Mouse (Mus musculus) midbrain, embryonic 10.5 days (tissue): ENCODE measurements around the gene Thbs4. TPM values are rescaled to one million over a fixed set of nuclear protein-coding genes. Genes with fewer than 3 reads are reported as not detected.

ENCODE experiments used
- DNase-seq: peaks from one replicate; pipeline ENCODE4 v3.0.0-alpha.2; 2017; ENCODE audit warnings: low spot score
- H3K27ac ChIP-seq: fragments of 300-500 bp; sonication (generic); replicated peaks from 2 replicates; pipeline ENCODE4 v1.5.1; 2016; ENCODE audit warnings: mild to moderate bottlenecking
- H3K27me3 ChIP-seq: fragments of 300-500 bp; sonication (generic); 2 replicates; pipeline ENCODE4 v1.6.1; 2016; ENCODE audit warnings: low read depth, mild to moderate bottlenecking; ENCODE audit not compliant: poor library complexity, severe bottlenecking
- H3K36me3 ChIP-seq: fragments of 300-500 bp; sonication (generic); 2 replicates; pipeline ENCODE4 v1.6.1; 2016; ENCODE audit warnings: mild to moderate bottlenecking, moderate library complexity
- H3K4me1 ChIP-seq: fragments of 300-500 bp; sonication (generic); 2 replicates; pipeline ENCODE4 v1.6.1; 2016
- H3K4me3 ChIP-seq: fragments of 300-500 bp; sonication (generic); 2 replicates; pipeline ENCODE4 v1.5.1; 2016; ENCODE audit warnings: mild to moderate bottlenecking, moderate library complexity
- H3K9me3 ChIP-seq: fragments of 300-500 bp; sonication (generic); replicated peaks from 2 replicates; pipeline ENCODE4 v1.6.1; 2016; ENCODE audit warnings: mild to moderate bottlenecking
- WGBS: fragments of 180-500 bp; shearing (Covaris S2); methylation state at CpG from one replicate; pipeline ENCODE4 v1.1.7; 2016; 5-methylcytosine and 5-hydroxymethylcytosine counted together
- polyA plus RNA-seq: library from polyadenylated mRNA; unstranded; fragments of >200 nt; fragmentation: Nextera tagmentation; extraction: Ambion mirVana; gene quantifications from 2 replicates; pipeline ENCODE4 v1.2.1, GENCODE M21; 2016

The Thbs4 gene
- polyA plus RNA-seq, 1 experiment from 2014 or later = 1.5 TPM

- H3K27me3 ChIP-seq = no peaks in the 10 kb centered on the region
- H3K27ac ChIP-seq = no peak overlapping the region
- H3K36me3 ChIP-seq = no peaks in the 10 kb centered on the region
- 43% methylated on average over 9 of the region's 9 CpGs for WGBS
- H3K4me3 ChIP-seq = no peak overlapping the region
- no peaks in the 10 kb centered on the region for H3K9me3 ChIP-seq
- peak; percentile 48 for DNase-seq
- H3K4me1 ChIP-seq = peaks cover 16% of the 10 kb centered on the region
These were observed 61.4 kb downstream of the Thbs4 start for GRCm38 (mm10) chr13:92733252-92733651.

GRCm38 (mm10) chr13:92732836-92733235, 61.8 kb downstream of the Thbs4 start:
- H3K27me3 ChIP-seq = no peaks in the 10 kb centered on the region
- H3K9me3 ChIP-seq = no peaks in the 10 kb centered on the region
- no peak overlapping the region for H3K27ac ChIP-seq
- DNase-seq = no peak
- H3K4me3 ChIP-seq = no peak overlapping the region
- peaks cover 16% of the 10 kb centered on the region for H3K4me1 ChIP-seq
- WGBS = 84% methylated on average over 5 of the region's 5 CpGs
- H3K36me3 ChIP-seq = no peaks in the 10 kb centered on the region

GRCm38 (mm10) chr13:92731811-92732210, 62.8 kb downstream of the Thbs4 start:
- H3K4me1 ChIP-seq = peaks cover 11% of the 10 kb centered on the region
- 83% methylated on average over 6 of the region's 6 CpGs for WGBS
- no peaks in the 10 kb centered on the region for H3K27me3 ChIP-seq
- no peak for DNase-seq
- no peak overlapping the region for H3K4me3 ChIP-seq
- no peaks in the 10 kb centered on the region for H3K36me3 ChIP-seq
- no peak overlapping the region for H3K27ac ChIP-seq
- H3K9me3 ChIP-seq = no peaks in the 10 kb centered on the region

GRCm38 (mm10) chr13:92729811-92730210, 64.8 kb downstream of the Thbs4 start:
- no peak overlapping the region for H3K4me3 ChIP-seq
- no peaks in the 10 kb centered on the region for H3K36me3 ChIP-seq
- peak; percentile 7 for DNase-seq
- H3K27me3 ChIP-seq = no peaks in the 10 kb centered on the region
- H3K4me1 ChIP-seq = peaks cover 4% of the 10 kb centered on the region; the same call in 1 of the 2 replicates
- WGBS = 78% methylated on average over 13 of the region's 13 CpGs
- H3K27ac ChIP-seq = no peak overlapping the region
- H3K9me3 ChIP-seq = no peaks in the 10 kb centered on the region

- H3K4me3 ChIP-seq = no peak overlapping the region
- H3K4me1 ChIP-seq = no peaks in the 10 kb centered on the region
- H3K27ac ChIP-seq = no peak overlapping the region
- peak; percentile 7 for DNase-seq
- no peaks in the 10 kb centered on the region for H3K9me3 ChIP-seq
- H3K36me3 ChIP-seq = no peaks in the 10 kb centered on the region
- H3K27me3 ChIP-seq = no peaks in the 10 kb centered on the region
- 86% methylated on average over 5 of the region's 5 CpGs for WGBS
These were observed 72.2 kb downstream of the Thbs4 start for GRCm38 (mm10) chr13:92722389-92722788.

- H3K27me3 ChIP-seq = no peaks in the 10 kb centered on the region
- WGBS = 90% methylated on average over 4 of the region's 4 CpGs
- no peaks in the 10 kb centered on the region for H3K36me3 ChIP-seq
- DNase-seq = peak; percentile 8
- H3K9me3 ChIP-seq = no peaks in the 10 kb centered on the region
- H3K27ac ChIP-seq = no peak overlapping the region
- no peak overlapping the region for H3K4me3 ChIP-seq
- H3K4me1 ChIP-seq = no peaks in the 10 kb centered on the region
These were observed 73.6 kb downstream of the Thbs4 start for GRCm38 (mm10) chr13:92721006-92721405.

- DNase-seq = peak; percentile 6
- 93% methylated on average over 3 of the region's 3 CpGs for WGBS
- Histone ChIP-seq H3K9me3 (no peaks in the 10 kb centered on the region), H3K4me1 (no peaks in the 10 kb centered on the region), H3K4me3 (no peak overlapping the region), H3K27me3 (no peaks in the 10 kb centered on the region), H3K36me3 (no peaks in the 10 kb centered on the region), H3K27ac (no peak overlapping the region)
These were observed 76.6 kb downstream of the Thbs4 start for GRCm38 (mm10) chr13:92717851-92718665.

- WGBS = 83% methylated on average over 4 of the region's 4 CpGs
- no peak overlapping the region for H3K4me3 ChIP-seq
- H3K9me3 ChIP-seq = no peaks in the 10 kb centered on the region
- H3K4me1 ChIP-seq = peaks cover 27% of the 10 kb centered on the region
- 0 out of 2 replicates have a peak, but pooled peaks cover 6% of the 10 kb centered on the region for H3K36me3 ChIP-seq
- H3K27me3 ChIP-seq = no peaks in the 10 kb centered on the region; the same call in 1 of the 2 replicates
- DNase-seq = peak; percentile 5
- no peak overlapping the region for H3K27ac ChIP-seq
These were observed 82.0 kb downstream of the Thbs4 start for GRCm38 (mm10) chr13:92712619-92713018.

- 89% methylated on average over 1 of the region's 1 CpGs for WGBS
- Histone ChIP-seq H3K4me1 (peaks cover 27% of the 10 kb centered on the region), H3K4me3 (no peak overlapping the region), H3K27me3 (no peaks in the 10 kb centered on the region; the same call in 1 of the 2 replicates), H3K36me3 (peaks cover 6% of the 10 kb centered on the region; the same call in 1 of the 2 replicates), H3K27ac (no peak overlapping the region), H3K9me3 (no peaks in the 10 kb centered on the region)
- no peak for DNase-seq
These were observed 82.8 kb downstream of the Thbs4 start for GRCm38 (mm10) chr13:92711821-92712220.

GRCm38 (mm10) chr13:92710361-92710760, 84.3 kb downstream of the Thbs4 start:
- Histone ChIP-seq H3K4me3 (no peak overlapping the region), H3K36me3 (peaks cover 17% of the 10 kb centered on the region), H3K27ac (no peak overlapping the region), H3K4me1 (peaks cover 27% of the 10 kb centered on the region), H3K9me3 (no peaks in the 10 kb centered on the region), H3K27me3 (peaks cover 11% of the 10 kb centered on the region)
- DNase-seq = peak; percentile 9
- WGBS = 83% methylated on average over 1 of the region's 1 CpGs

- 7% methylated on average over 3 of the region's 3 CpGs for WGBS
- Histone ChIP-seq H3K36me3 (peaks cover 17% of the 10 kb centered on the region), H3K4me1 (peaks cover 33% of the 10 kb centered on the region), H3K27ac (peak overlapping the region; percentile 49), H3K27me3 (peaks cover 18% of the 10 kb centered on the region), H3K9me3 (no peaks in the 10 kb centered on the region), H3K4me3 (no peak overlapping the region)
- DNase-seq = peak; percentile 14
These were observed 85.1 kb downstream of the Thbs4 start for GRCm38 (mm10) chr13:92709535-92709934.

- 71% methylated on average over 1 of the region's 1 CpGs for WGBS
- no peak overlapping the region for H3K4me3 ChIP-seq
- H3K9me3 ChIP-seq = no peaks in the 10 kb centered on the region
- H3K36me3 ChIP-seq = peaks cover 17% of the 10 kb centered on the region
- no peak overlapping the region for H3K27ac ChIP-seq
- peaks cover 18% of the 10 kb centered on the region for H3K27me3 ChIP-seq
- peak; percentile 10 for DNase-seq
- H3K4me1 ChIP-seq = peaks cover 44% of the 10 kb centered on the region
These were observed 86.2 kb downstream of the Thbs4 start for GRCm38 (mm10) chr13:92708466-92708865.

- Histone ChIP-seq H3K4me3 (no peak overlapping the region), H3K4me1 (peaks cover 49% of the 10 kb centered on the region), H3K9me3 (no peaks in the 10 kb centered on the region), H3K27me3 (peaks cover 20% of the 10 kb centered on the region), H3K36me3 (peaks cover 17% of the 10 kb centered on the region), H3K27ac (0 out of 2 replicates have a peak overlapping the region, but pooled peaks have one; percentile 28)
- 55% methylated on average over 2 of the region's 2 CpGs for WGBS
- peak; percentile 8 for DNase-seq
These were observed 86.7 kb downstream of the Thbs4 start for GRCm38 (mm10) chr13:92707941-92708340.
